Mouse (Mus musculus): ENCODE data around the gene Hectd3. TPM values are rescaled to one million over a fixed set of nuclear protein-coding genes. Genes with fewer than 3 reads are reported as not detected.
A peak's percentile ranks its signal among the peaks of the same experiment; 100 is the strongest.

Hectd3 gene
- polyA plus RNA-seq, 1 experiment, result 6.4 TPM

DNA sequence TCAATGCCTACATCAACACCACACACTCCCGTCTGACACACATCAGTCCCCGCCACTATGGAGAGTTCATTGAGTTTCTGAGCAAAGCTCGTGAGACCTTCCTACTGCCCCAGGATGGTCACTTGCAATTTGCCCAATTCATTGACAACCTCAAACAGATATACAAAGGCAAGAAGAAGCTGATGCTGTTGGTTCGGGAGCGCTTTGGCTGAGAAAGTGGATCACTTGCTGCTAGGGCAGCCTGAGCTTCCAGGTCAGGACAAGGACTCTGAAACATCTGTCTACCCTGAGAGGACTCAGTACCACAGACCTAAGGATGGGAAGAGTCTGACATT, 8.0 kb upstream of the Hectd3 start:
- Histone ChIP-seq H3K4me3 (ENCODE audit: low read depth, low read length) (no peak overlapping the region), H3K27ac (ENCODE audit: insufficient read depth, low read length) (no peak overlapping the region), H3K9ac (ENCODE audit: low read depth, poor library complexity, severe bottlenecking) (no peak overlapping the region), H3K4me1 (ENCODE audit: control insufficient read depth, insufficient read depth, low read length) (peaks cover 2% of the 10 kb centered on the region), H3K27me3 (ENCODE audit: control insufficient read depth, insufficient read depth, low read length, poor library complexity, severe bottlenecking) (no peaks in the 10 kb centered on the region), H3K36me3 (ENCODE audit: control insufficient read depth, insufficient read depth, low read length, poor library complexity, severe bottlenecking) (no peaks in the 10 kb centered on the region), H3K9me3 (replicated peaks; ENCODE audit: control insufficient read depth, insufficient read depth, low read length, poor library complexity, severe bottlenecking) (no peaks in the 10 kb centered on the region)
- TF ChIP-seq CTCF (IDR thresholded peaks at IDR 0.05; ENCODE audit: low read depth, low read length) (no peak), EP300 (IDR thresholded peaks at IDR 0.05; ENCODE audit: insufficient read depth, low read depth, low read length) (no peak), POLR2A (IDR thresholded peaks at IDR 0.05; ENCODE audit: insufficient read depth, low read length) (no peak)

GRCm38 (mm10) chr4:116989731-116990130, 5.4 kb upstream of the Hectd3 start:
- no peak overlapping the region for H3K4me3 ChIP-seq (ENCODE audit: low read depth, low read length)
- H3K36me3 ChIP-seq (ENCODE audit: control insufficient read depth, insufficient read depth, low read length, poor library complexity, severe bottlenecking), result no peaks in the 10 kb centered on the region
- TF ChIP-seq POLR2A (IDR thresholded peaks at IDR 0.05; ENCODE audit: insufficient read depth, low read length) (no peak), EP300 (IDR thresholded peaks at IDR 0.05; ENCODE audit: insufficient read depth, low read depth, low read length) (no peak), CTCF (IDR thresholded peaks at IDR 0.05; ENCODE audit: low read depth, low read length) (no peak)
- H3K27me3 ChIP-seq (ENCODE audit: control insufficient read depth, insufficient read depth, low read length, poor library complexity, severe bottlenecking), result no peaks in the 10 kb centered on the region
- no peaks in the 10 kb centered on the region for H3K9me3 ChIP-seq (replicated peaks; ENCODE audit: control insufficient read depth, insufficient read depth, low read length, poor library complexity, severe bottlenecking)
- H3K4me1 ChIP-seq (ENCODE audit: control insufficient read depth, insufficient read depth, low read length), result peaks cover 2% of the 10 kb centered on the region
- 0 out of 2 replicates have a peak overlapping the region, but pooled peaks have one; percentile 5 for H3K27ac ChIP-seq (ENCODE audit: insufficient read depth, low read length)
- H3K9ac ChIP-seq (ENCODE audit: low read depth, poor library complexity, severe bottlenecking), result no peak overlapping the region

DNA sequence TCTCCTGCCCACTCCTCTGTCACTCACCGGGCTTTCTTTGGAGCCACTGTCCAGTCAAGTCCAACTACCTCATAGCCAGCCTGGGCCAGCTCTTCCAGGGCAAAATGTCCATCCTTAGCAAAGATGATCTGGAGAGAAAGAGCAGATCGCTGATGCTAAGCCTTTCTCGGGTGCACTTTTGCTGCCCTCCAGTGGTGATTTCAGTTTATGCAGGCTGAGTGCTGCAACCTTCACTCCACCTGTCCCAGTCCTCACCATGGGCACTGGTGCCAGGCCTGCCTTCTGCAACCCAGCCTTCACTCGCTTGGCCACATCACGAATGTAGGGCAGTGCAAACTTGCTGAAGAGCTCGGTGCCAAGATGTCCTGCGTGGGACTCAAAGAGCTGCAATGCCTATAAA, 3.8 kb upstream of the Hectd3 start:
- H3K36me3 ChIP-seq (ENCODE audit: control insufficient read depth, insufficient read depth, low read length, poor library complexity, severe bottlenecking), result no peaks in the 10 kb centered on the region
- peaks cover 2% of the 10 kb centered on the region for H3K4me1 ChIP-seq (ENCODE audit: control insufficient read depth, insufficient read depth, low read length)
- TF ChIP-seq EP300 (IDR thresholded peaks at IDR 0.05; ENCODE audit: insufficient read depth, low read depth, low read length), result no peak
- TF ChIP-seq POLR2A (IDR thresholded peaks at IDR 0.05; ENCODE audit: insufficient read depth, low read length), result no peak
- peak; percentile 82 for TF ChIP-seq CTCF (IDR thresholded peaks at IDR 0.05; ENCODE audit: low read depth, low read length)
- H3K9me3 ChIP-seq (replicated peaks; ENCODE audit: control insufficient read depth, insufficient read depth, low read length, poor library complexity, severe bottlenecking), result no peaks in the 10 kb centered on the region
- H3K27ac ChIP-seq (ENCODE audit: insufficient read depth, low read length), result no peak overlapping the region
- H3K27me3 ChIP-seq (ENCODE audit: control insufficient read depth, insufficient read depth, low read length, poor library complexity, severe bottlenecking), result no peaks in the 10 kb centered on the region
- no peak overlapping the region for H3K4me3 ChIP-seq (ENCODE audit: low read depth, low read length)
- H3K9ac ChIP-seq (ENCODE audit: low read depth, poor library complexity, severe bottlenecking), result no peak overlapping the region

- H3K4me1 ChIP-seq (ENCODE audit: control insufficient read depth, insufficient read depth, low read length), result peaks cover 2% of the 10 kb centered on the region
- H3K4me3 ChIP-seq (ENCODE audit: low read depth, low read length), result peak within 1 kb of the TSS; percentile 88
- no peaks in the 10 kb centered on the region for H3K36me3 ChIP-seq (ENCODE audit: control insufficient read depth, insufficient read depth, low read length, poor library complexity, severe bottlenecking)
- H3K9ac ChIP-seq (ENCODE audit: low read depth, poor library complexity, severe bottlenecking), result peak within 1 kb of the TSS; percentile 75
- TF ChIP-seq CTCF (IDR thresholded peaks at IDR 0.05; ENCODE audit: low read depth, low read length) (no peak), POLR2A (IDR thresholded peaks at IDR 0.05; ENCODE audit: insufficient read depth, low read length) (no peak), EP300 (IDR thresholded peaks at IDR 0.05; ENCODE audit: insufficient read depth, low read depth, low read length) (no peak)
- H3K27ac ChIP-seq (ENCODE audit: insufficient read depth, low read length), result no peak within 1 kb of the TSS
- H3K9me3 ChIP-seq (replicated peaks; ENCODE audit: control insufficient read depth, insufficient read depth, low read length, poor library complexity, severe bottlenecking), result no peaks in the 10 kb centered on the region
- no peaks in the 10 kb centered on the region for H3K27me3 ChIP-seq (ENCODE audit: control insufficient read depth, insufficient read depth, low read length, poor library complexity, severe bottlenecking)
Measured at GRCm38 (mm10) chr4:116993672-116994621, 1.2 kb upstream of the Hectd3 start, which contains the start of gene Urod. Gene Urod, minus strand, starts transcription at chr4:116994413.

GRCm38 (mm10) chr4:116995798-116996135, 650 bp downstream of the Hectd3 start:
- peak overlapping the region; percentile 74 for H3K4me3 ChIP-seq (ENCODE audit: low read depth, low read length)
- no peak overlapping the region for H3K27ac ChIP-seq (ENCODE audit: insufficient read depth, low read length)
- peak overlapping the region; percentile 55 for H3K9ac ChIP-seq (ENCODE audit: low read depth, poor library complexity, severe bottlenecking)
- no peaks in the 10 kb centered on the region for H3K36me3 ChIP-seq (ENCODE audit: control insufficient read depth, insufficient read depth, low read length, poor library complexity, severe bottlenecking)
- no peaks in the 10 kb centered on the region for H3K4me1 ChIP-seq (ENCODE audit: control insufficient read depth, insufficient read depth, low read length)
- no peaks in the 10 kb centered on the region for H3K9me3 ChIP-seq (replicated peaks; ENCODE audit: control insufficient read depth, insufficient read depth, low read length, poor library complexity, severe bottlenecking)
- H3K27me3 ChIP-seq (ENCODE audit: control insufficient read depth, insufficient read depth, low read length, poor library complexity, severe bottlenecking), result no peaks in the 10 kb centered on the region
- TF ChIP-seq CTCF (IDR thresholded peaks at IDR 0.05; ENCODE audit: low read depth, low read length), result peak; percentile 46
- no peak for TF ChIP-seq EP300 (IDR thresholded peaks at IDR 0.05; ENCODE audit: insufficient read depth, low read depth, low read length)
- TF ChIP-seq POLR2A (IDR thresholded peaks at IDR 0.05; ENCODE audit: insufficient read depth, low read length), result no peak

GRCm38 (mm10) chr4:116999513-117000154, 4.5 kb downstream of the Hectd3 start:
- H3K27me3 ChIP-seq (ENCODE audit: control insufficient read depth, insufficient read depth, low read length, poor library complexity, severe bottlenecking), result no peaks in the 10 kb centered on the region
- no peaks in the 10 kb centered on the region for H3K4me1 ChIP-seq (ENCODE audit: control insufficient read depth, insufficient read depth, low read length)
- H3K9me3 ChIP-seq (replicated peaks; ENCODE audit: control insufficient read depth, insufficient read depth, low read length, poor library complexity, severe bottlenecking), result no peaks in the 10 kb centered on the region
- no peaks in the 10 kb centered on the region for H3K36me3 ChIP-seq (ENCODE audit: control insufficient read depth, insufficient read depth, low read length, poor library complexity, severe bottlenecking)
- H3K9ac ChIP-seq (ENCODE audit: low read depth, poor library complexity, severe bottlenecking), result no peak overlapping the region
- no peak overlapping the region for H3K27ac ChIP-seq (ENCODE audit: insufficient read depth, low read length)
- TF ChIP-seq CTCF (IDR thresholded peaks at IDR 0.05; ENCODE audit: low read depth, low read length) (no peak), POLR2A (IDR thresholded peaks at IDR 0.05; ENCODE audit: insufficient read depth, low read length) (no peak), EP300 (IDR thresholded peaks at IDR 0.05; ENCODE audit: insufficient read depth, low read depth, low read length) (no peak)
- H3K4me3 ChIP-seq (ENCODE audit: low read depth, low read length), result no peak overlapping the region
